Mouse (Mus musculus): ENCODE results near the gene Galnt7. TPM values are rescaled to one million over a fixed set of nuclear protein-coding genes. Genes with fewer than 3 reads are reported as not detected.

Gene Galnt7
- polyA plus RNA-seq, 1 experiment from 2014 or later: 8.7 TPM

- Histone ChIP-seq H3K4me3 (replicated peaks; ENCODE audit: low read length) (no peak overlapping the region), H3K9ac (replicated peaks; ENCODE audit: low read depth, low read length) (no peak overlapping the region), H3K36me3 (ENCODE audit: control insufficient read depth, insufficient read depth) (no peaks in the 10 kb centered on the region), H3K4me2 (ENCODE audit: low read length) (no peak overlapping the region), H3K4me1 (replicated peaks; ENCODE audit: control insufficient read depth, insufficient read depth, low read length) (0 out of 2 replicates have a peak, but pooled peaks cover 2% of the 10 kb centered on the region), H3K27me3 (replicated peaks; ENCODE audit: control insufficient read depth, insufficient read depth, low read length) (no peaks in the 10 kb centered on the region), H3K27ac (ENCODE audit: low read length) (no peak overlapping the region), H3K9me3 (ENCODE audit: control insufficient read depth, low read length) (no peaks in the 10 kb centered on the region)
- ATAC-seq: no peak
- WGBS: 86% methylated on average over 6 of the region's 6 CpGs
These were observed 87.8 kb downstream of the Galnt7 start for GRCm38 (mm10) chr8:57565039-57565438.

GRCm38 (mm10) chr8:57563726-57564125 lies 89.1 kb downstream of the Galnt7 start:
- ATAC-seq: no peak
- H3K4me3 ChIP-seq (replicated peaks; ENCODE audit: low read length): no peak overlapping the region
- WGBS: 84% methylated on average over 15 of the region's 15 CpGs
- H3K27ac ChIP-seq (ENCODE audit: low read length): no peak overlapping the region
- H3K4me2 ChIP-seq (ENCODE audit: low read length): no peak overlapping the region
- H3K9me3 ChIP-seq (ENCODE audit: control insufficient read depth, low read length): no peaks in the 10 kb centered on the region
- no peaks in the 10 kb centered on the region for H3K36me3 ChIP-seq (ENCODE audit: control insufficient read depth, insufficient read depth)
- no peak overlapping the region for H3K9ac ChIP-seq (replicated peaks; ENCODE audit: low read depth, low read length)
- no peaks in the 10 kb centered on the region for H3K4me1 ChIP-seq (replicated peaks; ENCODE audit: control insufficient read depth, insufficient read depth, low read length)
- no peaks in the 10 kb centered on the region for H3K27me3 ChIP-seq (replicated peaks; ENCODE audit: control insufficient read depth, insufficient read depth, low read length)

GRCm38 (mm10) chr8:57562741-57563140 lies 90.1 kb downstream of the Galnt7 start:
- Histone ChIP-seq H3K9ac (replicated peaks; ENCODE audit: low read depth, low read length) (no peak overlapping the region), H3K4me3 (replicated peaks; ENCODE audit: low read length) (no peak overlapping the region), H3K27ac (ENCODE audit: low read length) (no peak overlapping the region), H3K4me1 (replicated peaks; ENCODE audit: control insufficient read depth, insufficient read depth, low read length) (no peaks in the 10 kb centered on the region), H3K9me3 (ENCODE audit: control insufficient read depth, low read length) (no peaks in the 10 kb centered on the region), H3K27me3 (replicated peaks; ENCODE audit: control insufficient read depth, insufficient read depth, low read length) (no peaks in the 10 kb centered on the region), H3K36me3 (ENCODE audit: control insufficient read depth, insufficient read depth) (no peaks in the 10 kb centered on the region), H3K4me2 (ENCODE audit: low read length) (no peak overlapping the region)
- no peak for ATAC-seq
- 86% methylated on average over 3 of the region's 3 CpGs for WGBS

- Histone ChIP-seq H3K4me2 (ENCODE audit: low read length) (no peak overlapping the region), H3K36me3 (ENCODE audit: control insufficient read depth, insufficient read depth) (no peaks in the 10 kb centered on the region), H3K9me3 (ENCODE audit: control insufficient read depth, low read length) (no peaks in the 10 kb centered on the region), H3K4me3 (replicated peaks; ENCODE audit: low read length) (no peak overlapping the region), H3K4me1 (replicated peaks; ENCODE audit: control insufficient read depth, insufficient read depth, low read length) (no peaks in the 10 kb centered on the region), H3K27ac (ENCODE audit: low read length) (no peak overlapping the region), H3K27me3 (replicated peaks; ENCODE audit: control insufficient read depth, insufficient read depth, low read length) (no peaks in the 10 kb centered on the region), H3K9ac (replicated peaks; ENCODE audit: low read depth, low read length) (no peak overlapping the region)
- ATAC-seq: no peak
- 87% methylated on average over 9 of the region's 9 CpGs for WGBS
These were observed 91.9 kb downstream of the Galnt7 start for GRCm38 (mm10) chr8:57560926-57561325.

- WGBS: 84% methylated on average over 14 of the region's 14 CpGs
- Histone ChIP-seq H3K4me2 (ENCODE audit: low read length) (no peak overlapping the region), H3K27me3 (replicated peaks; ENCODE audit: control insufficient read depth, insufficient read depth, low read length) (no peaks in the 10 kb centered on the region), H3K4me3 (replicated peaks; ENCODE audit: low read length) (no peak overlapping the region), H3K9me3 (ENCODE audit: control insufficient read depth, low read length) (no peaks in the 10 kb centered on the region), H3K36me3 (ENCODE audit: control insufficient read depth, insufficient read depth) (no peaks in the 10 kb centered on the region), H3K9ac (replicated peaks; ENCODE audit: low read depth, low read length) (no peak overlapping the region), H3K27ac (ENCODE audit: low read length) (no peak overlapping the region), H3K4me1 (replicated peaks; ENCODE audit: control insufficient read depth, insufficient read depth, low read length) (no peaks in the 10 kb centered on the region)
- ATAC-seq: no peak
These were observed 100.5 kb downstream of the Galnt7 start for GRCm38 (mm10) chr8:57552102-57553032.

- Histone ChIP-seq H3K27ac (ENCODE audit: low read length) (no peak overlapping the region), H3K4me1 (replicated peaks; ENCODE audit: control insufficient read depth, insufficient read depth, low read length) (no peaks in the 10 kb centered on the region), H3K9ac (replicated peaks; ENCODE audit: low read depth, low read length) (no peak overlapping the region), H3K9me3 (ENCODE audit: control insufficient read depth, low read length) (no peaks in the 10 kb centered on the region), H3K4me3 (replicated peaks; ENCODE audit: low read length) (no peak overlapping the region), H3K36me3 (ENCODE audit: control insufficient read depth, insufficient read depth) (no peaks in the 10 kb centered on the region), H3K4me2 (ENCODE audit: low read length) (no peak overlapping the region), H3K27me3 (replicated peaks; ENCODE audit: control insufficient read depth, insufficient read depth, low read length) (no peaks in the 10 kb centered on the region)
- WGBS: 89% methylated on average over 12 of the region's 12 CpGs
- no peak for ATAC-seq
These were observed 105.3 kb downstream of the Galnt7 start for GRCm38 (mm10) chr8:57547581-57547980.

- H3K4me1 ChIP-seq (replicated peaks; ENCODE audit: control insufficient read depth, insufficient read depth, low read length): no peaks in the 10 kb centered on the region
- no peaks in the 10 kb centered on the region for H3K27me3 ChIP-seq (replicated peaks; ENCODE audit: control insufficient read depth, insufficient read depth, low read length)
- WGBS: 97% methylated on average over 3 of the region's 3 CpGs
- no peak overlapping the region for H3K9ac ChIP-seq (replicated peaks; ENCODE audit: low read depth, low read length)
- H3K27ac ChIP-seq (ENCODE audit: low read length): no peak overlapping the region
- H3K4me3 ChIP-seq (replicated peaks; ENCODE audit: low read length): no peak overlapping the region
- no peak overlapping the region for H3K4me2 ChIP-seq (ENCODE audit: low read length)
- no peak for ATAC-seq
- H3K36me3 ChIP-seq (ENCODE audit: control insufficient read depth, insufficient read depth): no peaks in the 10 kb centered on the region
- no peaks in the 10 kb centered on the region for H3K9me3 ChIP-seq (ENCODE audit: control insufficient read depth, low read length)
These were observed 106.0 kb downstream of the Galnt7 start for GRCm38 (mm10) chr8:57546834-57547233.

GRCm38 (mm10) chr8:57546401-57546800 lies 106.4 kb downstream of the Galnt7 start:
- Histone ChIP-seq H3K9me3 (ENCODE audit: control insufficient read depth, low read length) (no peaks in the 10 kb centered on the region), H3K4me1 (replicated peaks; ENCODE audit: control insufficient read depth, insufficient read depth, low read length) (no peaks in the 10 kb centered on the region), H3K4me3 (replicated peaks; ENCODE audit: low read length) (no peak overlapping the region), H3K4me2 (ENCODE audit: low read length) (no peak overlapping the region), H3K9ac (replicated peaks; ENCODE audit: low read depth, low read length) (no peak overlapping the region), H3K36me3 (ENCODE audit: control insufficient read depth, insufficient read depth) (no peaks in the 10 kb centered on the region), H3K27ac (ENCODE audit: low read length) (no peak overlapping the region), H3K27me3 (replicated peaks; ENCODE audit: control insufficient read depth, insufficient read depth, low read length) (no peaks in the 10 kb centered on the region)
- peak; percentile 33; the same call in 1 of the 2 replicates for ATAC-seq
- WGBS: 63% methylated on average over 3 of the region's 3 CpGs

GRCm38 (mm10) chr8:57541405-57541804 lies 111.4 kb downstream of the Galnt7 start:
- 88% methylated on average over 9 of the region's 9 CpGs for WGBS
- no peak overlapping the region for H3K27ac ChIP-seq (ENCODE audit: low read length)
- H3K9ac ChIP-seq (replicated peaks; ENCODE audit: low read depth, low read length): no peak overlapping the region
- ATAC-seq: no peak
- no peak overlapping the region for H3K4me2 ChIP-seq (ENCODE audit: low read length)
- no peaks in the 10 kb centered on the region for H3K27me3 ChIP-seq (replicated peaks; ENCODE audit: control insufficient read depth, insufficient read depth, low read length)
- H3K36me3 ChIP-seq (ENCODE audit: control insufficient read depth, insufficient read depth): no peaks in the 10 kb centered on the region
- H3K4me3 ChIP-seq (replicated peaks; ENCODE audit: low read length): no peak overlapping the region
- H3K9me3 ChIP-seq (ENCODE audit: control insufficient read depth, low read length): no peaks in the 10 kb centered on the region
- H3K4me1 ChIP-seq (replicated peaks; ENCODE audit: control insufficient read depth, insufficient read depth, low read length): no peaks in the 10 kb centered on the region

All from forebrain, embryonic 16.5 days (tissue).